In genomic region chr16:45110498-45110897, GRCm38 (mm10) we compare ENCODE assay signal across 10 mouse cellular contexts. TPM values are rescaled to one million over a fixed set of nuclear protein-coding genes. Genes with fewer than 3 reads are reported as not detected.
DNase-seq lines count a peak whose midpoint lies in the region; ATAC-seq and TF ChIP-seq lines count a peak whose summit lies in the region.
"Had no signal": no experiment of that assay in that cellular context is flagged by ENCODE, and none has a peak within 500 bp of the region (broad histone marks: within the 10 kb centered on the region; RNA-seq: fewer than 3 reads in every experiment).

No protein-coding gene starts in this region.

- no peak overlapping the region for H3ac ChIP-seq in myocyte (ENCODE audit: control insufficient read depth, insufficient read length)

- DNase-seq in adrenal gland, adult (ENCODE audit: inconsistent age in 2 of 2, low spot score in 1 of 2), result peak; percentile 74 to 90
- no peak for DNase-seq in adrenal gland, postnatal 4 days (ENCODE audit: low spot score in 2 of 2)
- DNase-seq in fibroblast of lung, adult 2 months (ENCODE audit: low read depth), result peak; percentile 96
- no peak for DNase-seq in retina, embryonic 14.5 days (ENCODE audit: low spot score)
- no peak for DNase-seq in neural tube, embryonic 10.5 days (ENCODE audit: extremely low spot score, low spot score)
- DNase-seq in left cerebral cortex, adult 2 months (ENCODE audit: extremely low spot score in 1 of 2, low spot score in 2 of 2), result no peak

- H3K9ac ChIP-seq in intestine, embryonic 15.5 days, result no peak overlapping the region
- H3K9ac ChIP-seq: embryonic facial prominence, embryonic 13.5 days had no signal

- H3K27ac ChIP-seq in intestine, embryonic 15.5 days, result no peak overlapping the region
- no peak overlapping the region for H3K27ac ChIP-seq in left cerebral cortex, adult 2 months
- H3K27ac ChIP-seq: embryonic facial prominence, embryonic 13.5 days; midbrain, embryonic 10.5 days had no signal

- no peaks in the 10 kb centered on the region for H3K27me3 ChIP-seq in intestine, embryonic 15.5 days (replicated peaks)
- no peaks in the 10 kb centered on the region for H3K27me3 ChIP-seq in myocyte (ENCODE audit: control insufficient read depth, insufficient read depth, insufficient read length)
- H3K27me3 ChIP-seq: embryonic facial prominence, embryonic 13.5 days had no signal

- no peak overlapping the region for H3K4me3 ChIP-seq in intestine, embryonic 15.5 days (replicated peaks)
- no peak overlapping the region for H3K4me3 ChIP-seq in myocyte
- H3K4me3 ChIP-seq in left cerebral cortex, adult 2 months, result no peak overlapping the region
- H3K4me3 ChIP-seq: embryonic facial prominence, embryonic 13.5 days; midbrain, embryonic 10.5 days had no signal

- no peaks in the 10 kb centered on the region for H3K9me3 ChIP-seq in intestine, embryonic 15.5 days
- H3K9me3 ChIP-seq: embryonic facial prominence, embryonic 13.5 days; midbrain, embryonic 10.5 days had no signal

- TF ChIP-seq CTCF in left cerebral cortex, adult 2 months (IDR thresholded peaks at IDR 0.05), result no peak

- no peaks in the 10 kb centered on the region for H3K36me3 ChIP-seq in intestine, embryonic 15.5 days
- H3K36me3 ChIP-seq in myocyte (ENCODE audit: control insufficient read depth, insufficient read depth), result peaks cover 7% of the 10 kb centered on the region
- H3K36me3 ChIP-seq: embryonic facial prominence, embryonic 13.5 days; midbrain, embryonic 10.5 days had no signal

- no peaks in the 10 kb centered on the region for H3K4me1 ChIP-seq in intestine, embryonic 15.5 days (replicated peaks)
- H3K4me1 ChIP-seq: embryonic facial prominence, embryonic 13.5 days; midbrain, embryonic 10.5 days had no signal

- intact Hi-C loops in left cerebral cortex, adult 2 months (cut with DNase I), result no loop called here

- no peak overlapping the region for H3K4me2 ChIP-seq in intestine, embryonic 15.5 days (replicated peaks)
- H3K4me2 ChIP-seq in myocyte (ENCODE audit: low read depth), result peak overlapping the region; percentile 62
- H3K4me2 ChIP-seq: embryonic facial prominence, embryonic 13.5 days had no signal

- 30% methylated on average over 4 of the region's 4 CpGs for WGBS in intestine, embryonic 15.5 days

- ATAC-seq in intestine, embryonic 15.5 days, result peak; percentile 82

- H3K79me2 ChIP-seq in myocyte (ENCODE audit: control insufficient read depth, insufficient read depth), result no peaks in the 10 kb centered on the region

- no peak for TF ChIP-seq POLR2A in myocyte (IDR thresholded peaks at IDR 0.05; ENCODE audit: insufficient read length, low read depth)

TF ChIP-seq in myocyte, 11 proteins besides CTCF, POLR2A, EP300 and RAD21:
- TF ChIP-seq TCF12 (IDR thresholded peaks at IDR 0.05; ENCODE audit: insufficient read depth, poor library complexity, severe bottlenecking), result no peak
- TF ChIP-seq MYOD1 (IDR thresholded peaks at IDR 0.05; ENCODE audit: control insufficient read depth in 1 of 3, insufficient read length in 2 of 3, low read depth in 2 of 3), result peak in 1 of 3 experiments; percentile 7

RNA-seq across cellular contexts. Expression of gene Ccdc80, which starts 17.3 kb away (rescaled TPM):
- total RNA-seq in adrenal gland, postnatal 4 days (2021), result 10 to 100 TPM; 65.8 to 67.5 TPM
- 71.8 and 81.4 TPM in 2 replicates for polyA plus RNA-seq in intestine, embryonic 15.5 days (2015; fragmentation: Nextera tagmentation; extraction: Ambion mirVana)
- 21.7 TPM for polyA plus RNA-seq in myocyte (2012; fragmentation: generic; extraction: Trizol)
- 1 to 10 TPM; 5.1 to 5.7 TPM for total RNA-seq in left cerebral cortex, adult 2 months (2021)

RNA-seq across cellular contexts. Expression of gene Slc35a5, which starts 48.0 kb away (rescaled TPM):
- 10 to 100 TPM; 28.9 to 30.6 TPM for total RNA-seq in adrenal gland, postnatal 4 days (2021)
- polyA plus RNA-seq in intestine, embryonic 15.5 days (2015; fragmentation: Nextera tagmentation; extraction: Ambion mirVana), result 21.7 and 22.0 TPM in 2 replicates
- polyA plus RNA-seq in myocyte (2012; fragmentation: generic; extraction: Trizol), result 2.5 TPM
- total RNA-seq in left cerebral cortex, adult 2 months (2021), result 10 to 100 TPM; 43.7 to 51.8 TPM

RNA-seq across cellular contexts. Expression of gene Atg3, which starts 48.1 kb away (rescaled TPM):
- 10 to 100 TPM; 37.6 to 40.1 TPM for total RNA-seq in adrenal gland, postnatal 4 days (2021)
- 38.3 and 40.9 TPM in 2 replicates for polyA plus RNA-seq in intestine, embryonic 15.5 days (2015; fragmentation: Nextera tagmentation; extraction: Ambion mirVana)
- 19.2 TPM for polyA plus RNA-seq in myocyte (2012; fragmentation: generic; extraction: Trizol)
- total RNA-seq in left cerebral cortex, adult 2 months (2021), result 10 to 100 TPM; 42.0 to 47.0 TPM

Comparison
In these comparisons a context has a peak if more than half of its experiments do, and no peak if none do; other contexts are left out.
1. DNase-seq: peak in adrenal gland, adult (2 of 2) and fibroblast of lung, adult 2 months (single experiment); none in adrenal gland, postnatal 4 days (0 of 2), retina, embryonic 14.5 days (single experiment), neural tube, embryonic 10.5 days (single experiment) and left cerebral cortex, adult 2 months (0 of 2).
2. RNA of gene Ccdc80, which starts 17.3 kb away (total RNA-seq): 65.8 to 67.5 TPM in adrenal gland, postnatal 4 days; 5.1 to 5.7 TPM in left cerebral cortex, adult 2 months; every median in the first group is over 10 times any median in the second.